Mouse (Mus musculus) heart, embryonic 11.5 days (tissue): ENCODE results near the gene Cybc1. TPM values are rescaled to one million over a fixed set of nuclear protein-coding genes. Genes with fewer than 3 reads are reported as not detected.

Experiments
- ATAC-seq: fragments of 200-750 bp; cut with Nextera tagmentation; replicated peaks from 2 replicates; pipeline ENCODE4 v1.8.0; 2017; ENCODE audit warnings: moderate library complexity; ENCODE audit not compliant: insufficient number of reproducible peaks, low FRiP score, low TSS enrichment
- H3K27ac ChIP-seq: fragments of 300-500 bp; sonication (generic); 2 replicates; pipeline ENCODE4 v1.5.1; 2014; ENCODE audit warnings: mild to moderate bottlenecking, low read depth, low read length
- H3K27me3 ChIP-seq: fragments of 300-500 bp; sonication (generic); 2 replicates; pipeline ENCODE4 v1.6.1; 2014; ENCODE audit warnings: mild to moderate bottlenecking, low read length, mixed read lengths; ENCODE audit not compliant: control insufficient read depth, insufficient read depth
- H3K36me3 ChIP-seq: fragments of 300-500 bp; sonication (generic); 2 replicates; pipeline ENCODE4 v1.6.1; 2014; ENCODE audit warnings: mild to moderate bottlenecking, low read length, moderate library complexity, mixed read lengths; ENCODE audit not compliant: control insufficient read depth, insufficient read depth
- H3K4me1 ChIP-seq: fragments of 300-500 bp; sonication (generic); 2 replicates; pipeline ENCODE4 v1.6.1; 2014; ENCODE audit warnings: low read length; ENCODE audit not compliant: control insufficient read depth, insufficient read depth
- H3K4me2 ChIP-seq: fragments of 300-500 bp; sonication (generic); 2 replicates; pipeline ENCODE4 v1.6.1; 2014; ENCODE audit warnings: mild to moderate bottlenecking, moderate library complexity
- H3K4me3 ChIP-seq: fragments of 300-500 bp; sonication (generic); 2 replicates; pipeline ENCODE4 v1.5.1; 2014; ENCODE audit warnings: low read depth, low read length
- H3K9ac ChIP-seq: fragments of 300-500 bp; sonication (generic); 2 replicates; pipeline ENCODE4 v1.6.1; 2014; ENCODE audit warnings: mild to moderate bottlenecking, low read depth, low read length, moderate library complexity
- H3K9me3 ChIP-seq: fragments of 300-500 bp; sonication (generic); replicated peaks from 2 replicates; pipeline ENCODE4 v1.6.1; 2016; ENCODE audit warnings: low read length; ENCODE audit not compliant: control insufficient read depth
- WGBS: fragments of 180-500 bp; shearing (Covaris S2); extraction: QIAGEN DNeasy Blood & Tissue Kit; methylation state at CpG from one replicate; pipeline ENCODE4 v1.1.7; 2014; ENCODE audit not compliant: insufficient replicate concordance; 5-methylcytosine and 5-hydroxymethylcytosine counted together
- polyA plus RNA-seq: library from polyadenylated mRNA; unstranded; fragments of >200 nt; fragmentation: Nextera tagmentation; extraction: Ambion mirVana; gene quantifications from 2 replicates; pipeline ENCODE4 v1.2.1, GENCODE M21; 2014

The Cybc1 gene
- polyA plus RNA-seq, 1 experiment from 2014 or later: 20.5 TPM

GRCm38 (mm10) chr11:121237345-121238128 lies 8.4 kb upstream of the Cybc1 start:
- Histone ChIP-seq H3K4me3 (peak overlapping the region; percentile 83), H3K9me3 (no peaks in the 10 kb centered on the region), H3K4me1 (peaks cover 19% of the 10 kb centered on the region), H3K36me3 (peaks cover 9% of the 10 kb centered on the region), H3K27me3 (no peaks in the 10 kb centered on the region), H3K4me2 (peak overlapping the region; percentile 70), H3K9ac (peak overlapping the region; percentile 88), H3K27ac (peak overlapping the region; percentile 99)
- ATAC-seq: no peak; the same call in 1 of the 2 replicates
- 4% methylated on average over 28 of the region's 28 CpGs for WGBS

DNA sequence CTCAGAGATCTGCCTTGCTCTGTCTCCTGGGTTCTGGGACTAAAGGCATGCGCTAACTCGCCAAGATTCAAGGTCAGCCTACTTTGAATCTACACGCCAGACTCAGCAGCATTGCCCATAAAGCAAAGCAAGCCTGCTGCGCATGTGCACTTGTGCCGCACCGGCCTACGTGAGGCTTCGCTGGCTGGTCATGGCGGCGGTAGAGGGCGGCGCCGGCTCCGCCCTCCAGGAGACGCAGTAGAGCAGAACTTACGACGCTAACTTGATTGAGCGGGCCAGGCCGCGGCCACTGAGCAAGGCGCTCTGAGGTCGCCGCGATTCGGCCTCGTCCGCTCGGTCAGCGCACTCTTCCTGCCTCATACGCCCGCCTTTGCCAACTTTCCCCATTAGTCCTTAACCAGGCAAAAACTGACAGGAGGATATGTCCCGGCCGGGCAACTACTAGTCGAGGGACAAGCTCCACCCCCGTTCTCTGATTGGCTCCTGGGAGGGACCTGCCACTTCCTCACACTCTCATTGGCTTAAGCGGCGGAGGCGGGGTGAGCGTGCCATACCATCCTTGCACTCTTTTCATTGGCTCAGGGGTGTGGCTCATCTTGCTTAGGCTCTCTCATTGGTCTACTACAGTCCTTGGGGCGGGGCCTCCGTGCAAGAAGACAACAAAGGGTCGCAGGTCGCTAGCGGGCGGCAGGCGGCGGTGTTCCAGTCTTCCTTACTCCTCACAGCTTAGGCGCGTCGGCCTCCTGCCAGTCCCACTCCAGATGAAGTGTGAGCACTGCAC lies 7.6 kb upstream of the Cybc1 start, which contains the start of gene Narf:
Narf (plus strand) TSS at position 690 of the 781 bp plus-strand sequence.
- peak; percentile 99 for ATAC-seq
- Histone ChIP-seq H3K4me1 (peaks cover 19% of the 10 kb centered on the region), H3K36me3 (peaks cover 4% of the 10 kb centered on the region; the same call in 1 of the 2 replicates), H3K4me3 (peak within 1 kb of the TSS; percentile 83), H3K27ac (peak within 1 kb of the TSS; percentile 99), H3K9me3 (no peaks in the 10 kb centered on the region), H3K9ac (peak within 1 kb of the TSS; percentile 88), H3K4me2 (peak within 1 kb of the TSS; percentile 70), H3K27me3 (no peaks in the 10 kb centered on the region)
- under 1% methylated on average over 50 of the region's 50 CpGs for WGBS

DNA sequence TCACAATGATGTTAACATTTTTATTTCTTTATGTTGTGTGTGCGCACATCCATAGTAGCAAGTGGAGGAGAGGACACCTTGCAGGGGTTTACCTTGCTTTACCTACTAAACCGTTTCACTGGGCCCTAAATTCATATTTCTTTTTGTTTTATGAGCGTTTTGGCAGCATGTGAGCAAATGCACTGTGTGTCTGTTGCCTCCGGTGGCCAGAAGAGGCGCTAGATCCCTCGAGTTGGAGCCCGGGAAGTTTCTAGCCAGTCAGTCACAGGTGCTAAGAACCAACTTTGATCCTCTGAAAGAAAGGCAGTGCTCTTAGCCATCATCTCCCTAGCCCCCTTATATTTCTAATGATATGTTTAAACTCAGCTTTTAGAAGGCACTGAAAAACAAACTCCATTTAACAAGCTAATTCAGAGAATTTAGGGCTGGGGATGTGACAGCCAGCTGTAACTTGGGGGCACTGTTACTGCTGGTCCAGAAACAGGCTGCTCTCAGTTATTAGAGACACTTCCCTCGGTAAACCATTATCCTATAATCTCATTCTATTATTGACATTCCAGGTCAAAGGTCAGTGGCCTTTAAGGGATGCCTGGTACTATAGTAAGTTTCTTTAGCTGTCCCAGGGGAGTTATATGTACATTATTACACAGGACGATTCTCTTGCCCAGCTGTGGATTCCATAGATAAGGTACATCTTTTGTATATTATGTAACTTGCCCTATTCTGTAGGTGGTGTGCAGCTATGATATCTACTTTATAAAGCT lies 6.5 kb upstream of the Cybc1 start:
- no peak for ATAC-seq
- H3K27ac ChIP-seq: peak overlapping the region; percentile 99
- H3K4me3 ChIP-seq: peak overlapping the region; percentile 83; the same call in 1 of the 2 replicates
- H3K9me3 ChIP-seq: no peaks in the 10 kb centered on the region
- no peaks in the 10 kb centered on the region for H3K27me3 ChIP-seq
- peaks cover 19% of the 10 kb centered on the region for H3K4me1 ChIP-seq
- H3K36me3 ChIP-seq: 0 out of 2 replicates have a peak, but pooled peaks cover 2% of the 10 kb centered on the region
- 25% methylated on average over 9 of the region's 9 CpGs for WGBS
- peak overlapping the region; percentile 88 for H3K9ac ChIP-seq
- H3K4me2 ChIP-seq: peak overlapping the region; percentile 70

DNA sequence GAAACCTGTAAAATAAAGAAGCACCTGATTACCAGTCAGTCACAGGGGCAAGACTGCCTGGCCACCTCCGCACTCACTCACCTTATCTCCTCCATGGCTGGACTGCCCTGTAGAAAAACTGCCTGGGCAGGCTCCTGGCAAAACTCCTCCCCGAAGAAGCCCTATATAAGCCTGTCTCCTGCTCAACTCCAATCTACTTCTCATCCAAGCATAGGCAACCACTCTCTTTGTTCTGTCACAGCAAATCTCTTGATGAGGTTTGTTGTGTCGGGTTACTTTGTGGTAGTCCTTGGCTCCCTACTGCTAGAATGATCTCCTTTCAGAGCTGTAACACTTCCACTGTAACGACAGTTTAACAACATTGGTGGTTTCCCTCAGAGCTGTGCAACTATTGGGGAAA lies 3.6 kb upstream of the Cybc1 start:
- ATAC-seq: no peak
- no peak overlapping the region; the same call in 1 of the 2 replicates for H3K27ac ChIP-seq
- H3K4me2 ChIP-seq: no peak overlapping the region
- 11% methylated on average over 4 of the region's 4 CpGs for WGBS
- H3K4me1 ChIP-seq: peaks cover 16% of the 10 kb centered on the region
- H3K4me3 ChIP-seq: no peak overlapping the region
- H3K27me3 ChIP-seq: no peaks in the 10 kb centered on the region
- H3K9me3 ChIP-seq: no peaks in the 10 kb centered on the region
- no peaks in the 10 kb centered on the region for H3K36me3 ChIP-seq
- H3K9ac ChIP-seq: no peak overlapping the region

- Histone ChIP-seq H3K27ac (peak overlapping the region; percentile 68), H3K4me2 (no peak overlapping the region), H3K4me1 (peaks cover 18% of the 10 kb centered on the region), H3K9me3 (no peaks in the 10 kb centered on the region), H3K36me3 (no peaks in the 10 kb centered on the region), H3K4me3 (no peak overlapping the region), H3K27me3 (no peaks in the 10 kb centered on the region), H3K9ac (0 out of 2 replicates have a peak overlapping the region, but pooled peaks have one; percentile 39)
- no peak for ATAC-seq
- WGBS: 37% methylated on average over 4 of the region's 4 CpGs
Measured at GRCm38 (mm10) chr11:121231628-121232291, 2.6 kb upstream of the Cybc1 start.

- peak overlapping the region; percentile 68 for H3K27ac ChIP-seq
- H3K27me3 ChIP-seq: no peaks in the 10 kb centered on the region
- WGBS: 70% methylated on average over 4 of the region's 4 CpGs
- ATAC-seq: no peak
- peaks cover 17% of the 10 kb centered on the region for H3K4me1 ChIP-seq
- H3K4me2 ChIP-seq: no peak overlapping the region
- no peak overlapping the region for H3K9ac ChIP-seq
- no peaks in the 10 kb centered on the region for H3K36me3 ChIP-seq
- H3K4me3 ChIP-seq: no peak overlapping the region
- H3K9me3 ChIP-seq: no peaks in the 10 kb centered on the region
Measured at GRCm38 (mm10) chr11:121231191-121231590, 2.1 kb upstream of the Cybc1 start.

GRCm38 (mm10) chr11:121228129-121229017 lies 749 bp downstream of the Cybc1 start:
- Histone ChIP-seq H3K9me3 (no peaks in the 10 kb centered on the region), H3K4me3 (peak overlapping the region; percentile 89), H3K36me3 (peaks cover 15% of the 10 kb centered on the region), H3K9ac (peak overlapping the region; percentile 82), H3K4me2 (peak overlapping the region; percentile 81), H3K27me3 (no peaks in the 10 kb centered on the region), H3K27ac (peak overlapping the region; percentile 78), H3K4me1 (peaks cover 13% of the 10 kb centered on the region)
- 22% methylated on average over 21 of the region's 21 CpGs for whole genome bisulfite sequencing
- no peak; the same call in 1 of the 2 replicates for ATAC-seq
